Mouse (Mus musculus): ENCODE results near the gene Crhr1. TPM values are rescaled to one million over a fixed set of nuclear protein-coding genes. Genes with fewer than 3 reads are reported as not detected.

Crhr1 gene
- polyA plus RNA-seq, 1 experiment from 2014 or later: not detected

GRCm38 (mm10) chr11:104223301-104223700 lies 90.6 kb downstream of the Crhr1 start:
- Histone ChIP-seq H3K27ac (ENCODE audit: low read length) (no peak overlapping the region), H3K9me3 (replicated peaks; ENCODE audit: control insufficient read depth, low read length) (no peaks in the 10 kb centered on the region), H3K4me2 (ENCODE audit: low read depth, low read length) (no peak overlapping the region), H3K27me3 (ENCODE audit: control insufficient read depth, insufficient read depth, low read length) (no peaks in the 10 kb centered on the region), H3K4me1 (ENCODE audit: control insufficient read depth, insufficient read depth, low read length) (no peaks in the 10 kb centered on the region), H3K4me3 (ENCODE audit: low read length) (no peak overlapping the region), H3K36me3 (ENCODE audit: control insufficient read depth, insufficient read depth) (no peaks in the 10 kb centered on the region), H3K9ac (ENCODE audit: low read length) (no peak overlapping the region)
- ATAC-seq (replicated peaks; ENCODE audit: extremely low read depth, insufficient read depth, low FRiP score): no peak
- WGBS: 65% methylated on average over 9 of the region's 9 CpGs

Other genes starting within 250 kb of the Crhr1 start
- 32.8 and 35.3 TPM in 2 replicates for gene Nsf, start 178.8 kb upstream of the Crhr1 start, polyA plus RNA-seq (2015; fragmentation: Nextera tagmentation; extraction: Ambion mirVana)
- gene Arf2, start 166.1 kb upstream of the Crhr1 start, polyA plus RNA-seq (2015; fragmentation: Nextera tagmentation; extraction: Ambion mirVana): 59.2 and 62.7 TPM in 2 replicates
- not detected in 2 replicates for gene Sppl2c, start 53.5 kb downstream of the Crhr1 start, polyA plus RNA-seq (2015; fragmentation: Nextera tagmentation; extraction: Ambion mirVana)
- gene Mapt, start 98.5 kb downstream of the Crhr1 start, polyA plus RNA-seq (2015; fragmentation: Nextera tagmentation; extraction: Ambion mirVana): 0.88 and 1.9 TPM in 2 replicates

All from heart, embryonic 16.5 days (tissue).